Mouse (Mus musculus) heart, postnatal 25 days (tissue): ENCODE results near the gene Scn5a. TPM values are rescaled to one million over a fixed set of nuclear protein-coding genes. Genes with fewer than 3 reads are reported as not detected.
A peak's percentile ranks its signal among the peaks of the same experiment; 100 is the strongest.

Experiments used
- DNase-seq: peaks from one replicate; pipeline ENCODE4 v3.0.0; 2022; ENCODE audit warnings: low spot score
- intact Hi-C: fragments of 180-260 bp; cut with DNase I; formaldehyde crosslinking; loops from one replicate; pipeline ENCODE4 v1.15.1; 2025
- total RNA-seq, 2 experiments: library from RNA; stranded (reverse); gene quantifications; 2 replicates each; pipeline ENCODE4 v1.2.3; 2021

Gene Scn5a
- total RNA-seq, 2 experiments from 2014 or later: 141 to 144 TPM

GRCm38 (mm10) chr9:119514986-119515385, 63.8 kb downstream of the Scn5a start:
- intact Hi-C loops: loop anchor here (2.0 kb wide), 1 partner anchor 40 kb away; no protein-coding TSS in a partner anchor

GRCm38 (mm10) chr9:119513816-119514215, 65.0 kb downstream of the Scn5a start:
- no peak for DNase-seq
- intact Hi-C loops: loop anchor here (2.0 kb wide), 1 partner anchor 39 kb away; no protein-coding TSS in a partner anchor

More at GRCm38 (mm10) chr9:119514986-119515385, 63.8 kb downstream of the Scn5a start:
- DNase-seq: no peak

- intact Hi-C loops: no loop called here
These were observed 65.8 kb downstream of the Scn5a start for GRCm38 (mm10) chr9:119512993-119513392.

GRCm38 (mm10) chr9:119510902-119511301, 67.9 kb downstream of the Scn5a start:
- intact Hi-C loops: no loop called here
- no peak for DNase-seq

More at GRCm38 (mm10) chr9:119512993-119513392, 65.8 kb downstream of the Scn5a start:
- DNase-seq: no peak

GRCm38 (mm10) chr9:119504981-119505658, 73.7 kb downstream of the Scn5a start:
- DNase-seq: no peak
- intact Hi-C loops: no loop called here

- intact Hi-C loops: no loop called here
- no peak for DNase-seq
These were observed 75.2 kb downstream of the Scn5a start for GRCm38 (mm10) chr9:119503613-119504012.

GRCm38 (mm10) chr9:119498885-119499284, 79.9 kb downstream of the Scn5a start:
- intact Hi-C loops: no loop called here
- no peak for DNase-seq

GRCm38 (mm10) chr9:119498247-119498607, 80.6 kb downstream of the Scn5a start:
- DNase-seq: no peak
- intact Hi-C loops: no loop called here

- no peak for DNase-seq
- intact Hi-C loops: no loop called here
These were observed 81.1 kb downstream of the Scn5a start for GRCm38 (mm10) chr9:119497546-119498246.

- intact Hi-C loops: no loop called here
- DNase-seq: no peak
These were observed 81.9 kb downstream of the Scn5a start for GRCm38 (mm10) chr9:119496960-119497359.

GRCm38 (mm10) chr9:119496354-119496753, 82.5 kb downstream of the Scn5a start:
- DNase-seq: no peak
- intact Hi-C loops: no loop called here

- DNase-seq: no peak
- intact Hi-C loops: loop anchor here (1.0 kb wide), 1 partner anchor 15 kb away; no protein-coding TSS in a partner anchor
These were observed 93.9 kb downstream of the Scn5a start for GRCm38 (mm10) chr9:119484868-119485267.

- no peak for DNase-seq
- intact Hi-C loops: loop anchor here (1.0 kb wide), 1 partner anchor 14 kb away; no protein-coding TSS in a partner anchor
These were observed 94.4 kb downstream of the Scn5a start for GRCm38 (mm10) chr9:119484420-119484819.

- DNase-seq: peak; percentile 32
- intact Hi-C loops: loop anchor here (1.0 kb wide), 1 partner anchor 13 kb away; no protein-coding TSS in a partner anchor
These were observed 95.1 kb downstream of the Scn5a start for GRCm38 (mm10) chr9:119483554-119484353.

- intact Hi-C loops: no loop called here
- DNase-seq: no peak
These were observed 97.2 kb downstream of the Scn5a start for GRCm38 (mm10) chr9:119481612-119482011.

GRCm38 (mm10) chr9:119479297-119479696, 99.5 kb downstream of the Scn5a start:
- DNase-seq: peak; percentile 57
- intact Hi-C loops: no loop called here

GRCm38 (mm10) chr9:119478345-119478744, 100.5 kb downstream of the Scn5a start:
- intact Hi-C loops: no loop called here
- DNase-seq: no peak

- intact Hi-C loops: no loop called here
- no peak for DNase-seq
These were observed 101.1 kb downstream of the Scn5a start for GRCm38 (mm10) chr9:119477754-119478153.

GRCm38 (mm10) chr9:119474717-119475611, 103.9 kb downstream of the Scn5a start:
- intact Hi-C loops: loop anchor here (2.0 kb wide), 1 partner anchor 40 kb away; no protein-coding TSS in a partner anchor
- DNase-seq: no peak
